Mouse (Mus musculus) cerebellum, postnatal 14 days (tissue): ENCODE data around the gene Bach2.

ENCODE experiments used
- DNase-seq, 2 experiments: peaks; one replicate each; pipeline ENCODE4 v3.0.0; 2021; ENCODE audit warnings: mixed read lengths in 2 of 2

Bach2 gene

GRCm38 (mm10) chr4:32430136-32430535 lies 191.5 kb downstream of the Bach2 start:
- no peak for DNase-seq

DNA sequence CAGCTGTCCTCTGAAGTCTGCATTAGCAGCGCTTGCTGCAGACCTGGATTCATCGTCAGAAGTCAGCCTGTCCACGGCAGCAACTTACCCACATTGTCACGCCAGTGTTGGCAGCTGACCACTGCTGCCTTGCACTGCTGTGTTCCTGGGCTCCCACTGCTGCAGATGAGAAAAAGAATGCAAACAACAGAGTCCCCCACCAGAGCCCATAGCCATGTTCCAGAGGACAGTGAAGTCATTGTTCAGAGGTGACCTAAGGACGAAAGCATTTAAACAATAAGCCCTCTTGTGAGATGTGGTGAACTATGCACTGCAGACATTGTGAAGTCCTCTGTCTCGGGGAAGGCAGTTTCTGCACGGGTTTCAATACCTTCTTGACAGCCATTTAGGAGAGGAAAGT lies 192.4 kb downstream of the Bach2 start:
- peak; percentile 25 to 38 for DNase-seq

DNA sequence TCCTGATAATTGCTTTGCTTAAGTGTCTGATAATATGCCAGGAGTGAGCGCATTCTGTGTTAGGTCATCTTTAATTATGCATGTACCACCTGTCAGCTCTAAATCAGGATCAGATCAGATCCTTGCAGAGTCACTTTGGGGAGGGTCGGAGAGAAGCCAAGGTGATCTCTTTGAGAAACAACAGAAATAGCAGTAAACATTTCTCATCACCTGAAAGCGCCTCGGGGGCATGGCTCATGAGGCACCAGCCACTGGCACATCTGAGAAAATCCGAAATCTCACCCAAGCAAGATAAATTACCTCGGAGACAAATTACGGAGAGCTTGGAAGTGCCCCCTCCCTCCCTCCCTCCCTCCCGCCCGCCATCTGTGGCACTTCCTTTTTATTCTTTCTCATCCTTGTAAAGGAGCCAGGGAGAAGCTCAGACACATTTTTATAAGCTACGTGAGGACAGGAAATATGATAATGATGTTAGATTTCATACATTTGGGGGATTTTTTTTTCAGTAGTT lies 193.7 kb downstream of the Bach2 start:
- DNase-seq: peak; percentile 62 to 68

GRCm38 (mm10) chr4:32432945-32433344 lies 194.3 kb downstream of the Bach2 start:
- DNase-seq: no peak

DNA sequence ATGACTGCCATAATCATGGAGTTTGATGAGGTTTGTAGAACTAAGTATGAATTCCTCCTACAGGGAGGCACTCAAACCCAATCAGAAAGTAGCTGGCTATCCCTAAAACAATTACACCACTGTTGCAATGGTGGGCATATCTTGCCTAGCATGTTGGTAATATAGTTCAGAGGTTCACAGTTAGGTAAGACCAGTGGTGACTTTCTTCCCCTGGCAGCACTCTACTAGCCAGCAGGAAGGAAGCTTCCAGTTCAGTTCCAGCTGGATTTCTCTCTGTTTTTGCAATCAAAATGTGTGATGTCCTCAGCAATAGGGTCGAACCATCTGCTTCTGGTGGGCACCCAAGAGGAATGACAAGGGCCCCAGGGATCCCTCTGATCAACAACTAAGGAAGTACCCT lies 196.0 kb downstream of the Bach2 start:
- no peak for DNase-seq

GRCm38 (mm10) chr4:32439974-32440739 lies 201.6 kb downstream of the Bach2 start:
- DNase-seq: peak; percentile 46 to 66

- DNase-seq: no peak
Measured at GRCm38 (mm10) chr4:32440740-32441072, 202.1 kb downstream of the Bach2 start.

- DNase-seq: no peak
Measured at GRCm38 (mm10) chr4:32444671-32445196, 206.1 kb downstream of the Bach2 start.

DNA sequence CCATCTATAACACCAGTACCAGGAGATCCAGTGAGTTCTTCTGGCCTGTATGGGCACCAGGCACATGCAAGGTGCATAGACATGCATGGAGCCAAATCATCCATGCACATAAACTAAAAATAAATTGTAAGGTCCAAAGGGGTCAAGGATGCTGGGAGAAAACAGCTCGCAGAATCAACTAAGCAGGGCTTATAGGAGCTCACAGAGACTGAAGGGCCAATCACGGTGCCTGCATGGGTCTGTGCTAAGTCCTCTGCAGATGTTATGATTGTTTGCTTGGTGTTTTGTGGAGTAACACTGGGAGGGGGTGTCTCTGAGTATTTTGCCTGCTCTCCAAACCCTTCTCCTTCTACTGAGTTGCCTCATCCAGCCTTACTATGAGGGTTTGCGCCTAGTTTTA lies 209.2 kb downstream of the Bach2 start:
- no peak for DNase-seq

- DNase-seq: peak in 1 of 2 experiments; percentile 43
Measured at GRCm38 (mm10) chr4:32461986-32462385, 223.4 kb downstream of the Bach2 start.

GRCm38 (mm10) chr4:32463065-32463464 lies 224.5 kb downstream of the Bach2 start:
- no peak for DNase-seq

GRCm38 (mm10) chr4:32464540-32464939 lies 225.9 kb downstream of the Bach2 start:
- DNase-seq: no peak

DNA sequence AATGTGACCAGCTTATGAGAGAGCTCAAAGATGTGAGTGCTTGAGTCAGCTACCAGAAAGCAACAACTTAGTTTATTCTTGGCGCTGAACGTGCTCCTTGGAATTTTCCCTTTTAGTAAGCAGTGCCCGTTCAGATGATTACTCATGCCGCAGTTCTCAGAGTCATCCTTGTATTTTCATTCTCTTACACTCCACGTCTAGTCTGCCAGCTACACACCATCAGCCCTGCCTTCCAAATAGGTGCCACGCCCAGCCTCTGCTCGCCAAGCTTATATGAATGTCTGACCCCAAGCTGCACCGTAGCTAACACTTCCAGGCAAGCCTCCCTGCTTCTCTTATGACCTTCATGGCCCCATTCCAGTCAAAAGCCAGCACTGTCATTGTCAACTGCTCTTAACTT lies 227.4 kb downstream of the Bach2 start:
- no peak for DNase-seq

GRCm38 (mm10) chr4:32477977-32478660 lies 239.5 kb downstream of the Bach2 start:
- DNase-seq: no peak

GRCm38 (mm10) chr4:32479231-32479630 lies 240.6 kb downstream of the Bach2 start:
- no peak for DNase-seq

- no peak for DNase-seq
Measured at GRCm38 (mm10) chr4:32479801-32480700, 241.4 kb downstream of the Bach2 start.

DNA sequence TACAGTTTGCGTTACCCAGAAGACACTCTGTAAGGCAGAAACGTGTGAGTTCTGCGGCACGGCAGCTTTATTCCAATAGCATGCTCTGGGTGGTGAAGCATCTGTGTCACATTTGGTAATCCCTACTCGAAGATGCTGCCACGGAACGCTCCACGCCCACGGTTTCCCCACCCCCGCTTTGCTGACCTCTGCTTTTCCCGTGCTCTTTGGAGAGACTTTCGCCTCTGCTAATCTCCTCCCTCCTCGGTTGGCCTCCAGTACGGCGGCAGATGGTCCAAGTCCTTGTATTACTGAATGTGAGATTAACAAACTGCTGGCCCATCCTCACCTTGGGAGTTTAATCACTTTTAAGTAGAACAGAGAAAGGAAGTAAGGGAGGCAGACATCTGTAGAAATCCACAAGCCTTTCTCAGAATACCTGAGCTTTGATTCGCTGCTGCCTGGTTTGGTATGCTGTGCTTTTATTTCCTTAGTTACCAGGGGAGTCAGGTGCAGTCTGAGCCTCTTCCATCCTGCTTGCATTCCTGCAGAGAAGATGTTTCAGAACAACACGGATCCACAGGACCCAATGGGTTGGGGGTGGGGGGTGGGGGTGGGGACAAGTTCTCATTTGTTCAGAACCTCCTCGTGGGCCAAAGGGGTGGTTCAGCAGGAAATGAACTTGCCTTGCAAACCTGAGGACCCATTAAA lies 242.9 kb downstream of the Bach2 start:
- DNase-seq: peak; percentile 58 to 60

- DNase-seq: no peak
Measured at GRCm38 (mm10) chr4:32482138-32482537, 243.5 kb downstream of the Bach2 start.

GRCm38 (mm10) chr4:32482936-32483335 lies 244.3 kb downstream of the Bach2 start:
- DNase-seq: no peak

DNA sequence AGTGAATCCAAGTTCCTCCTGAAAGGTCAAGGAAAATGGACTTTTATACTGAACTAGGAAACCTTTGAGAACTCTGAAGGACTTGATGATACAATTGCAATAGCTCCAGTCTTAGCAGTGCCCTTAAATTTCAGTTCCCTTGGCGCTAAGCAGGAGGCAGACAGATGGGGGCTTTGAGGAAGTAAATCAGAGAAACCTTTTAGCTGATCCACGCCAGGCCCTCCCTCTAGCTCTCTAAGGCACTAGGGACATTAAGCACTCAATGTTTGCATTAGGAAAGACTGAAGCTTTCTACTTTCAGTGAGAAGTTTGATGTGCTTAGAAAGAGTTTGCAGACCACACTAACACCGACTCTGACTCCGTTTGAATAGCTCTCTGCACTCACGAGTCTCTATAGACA lies 247.2 kb downstream of the Bach2 start:
- no peak for DNase-seq

- no peak for DNase-seq
Measured at GRCm38 (mm10) chr4:32486654-32487398, 248.2 kb downstream of the Bach2 start.

DNA sequence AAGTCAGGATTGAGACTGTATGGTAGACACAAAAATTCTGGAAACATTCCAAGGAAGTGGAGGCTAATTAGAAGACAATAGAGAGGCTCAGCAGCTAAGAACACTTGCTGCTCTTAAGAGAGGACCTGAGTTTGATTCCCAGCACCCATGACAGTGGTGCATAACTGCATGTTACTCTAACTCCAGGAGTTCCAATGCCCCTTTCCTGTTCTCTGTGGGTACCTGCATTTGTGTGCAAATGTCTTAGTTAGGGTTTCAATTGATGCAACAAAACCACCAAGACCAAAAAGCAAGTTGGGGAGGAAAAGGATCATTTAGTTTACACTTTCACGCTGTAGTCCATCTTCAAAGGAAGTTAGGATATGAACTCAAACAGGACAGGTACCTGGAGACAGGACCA lies 250.6 kb downstream of the Bach2 start:
- DNase-seq: no peak
